Mouse (Mus musculus): ENCODE measurements at regions not wholly inside any gene's neighbourhood (a gene's known extent, or its start where the extent isn't known, plus 50 kb on each side); places are given as distances from the start of the nearest gene placed in this dataset.

DNA sequence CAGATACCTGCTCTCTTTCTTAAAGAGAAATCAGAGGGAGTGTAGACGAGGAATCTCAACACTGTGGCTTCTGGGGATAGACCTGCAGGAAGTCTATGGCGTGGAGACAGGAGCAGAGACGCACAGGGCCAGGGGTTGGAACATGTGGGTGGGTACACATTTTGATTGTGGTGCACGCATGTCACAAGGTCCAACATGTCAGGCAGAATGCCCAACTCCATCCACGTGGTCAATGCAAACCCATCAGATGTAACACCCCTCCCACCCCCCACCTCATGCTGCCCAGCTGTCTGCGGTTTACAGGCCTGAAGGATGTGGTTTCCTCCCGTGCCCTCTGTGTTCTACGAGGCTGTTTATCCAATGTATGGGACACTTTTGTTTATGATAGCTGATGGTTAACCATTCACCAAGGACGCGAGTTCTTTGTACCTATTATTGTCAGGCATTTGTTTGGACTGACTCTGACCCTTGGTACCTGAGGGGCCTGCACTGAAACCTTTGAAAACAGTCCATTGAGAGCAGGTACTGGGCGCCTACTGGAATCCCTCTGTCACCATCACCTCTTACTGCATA lies 142.2 kb downstream of the Irs2 start:
- Histone ChIP-seq H3K27ac (ENCODE audit: insufficient read depth, low read depth, low read length) (no peak overlapping the region), H3K4me3 (ENCODE audit: insufficient read depth, low read depth, low read length) (no peak overlapping the region), H3K4me1 (ENCODE audit: control insufficient read depth, insufficient read depth, low read length) (0 out of 2 replicates have a peak, but pooled peaks cover 3% of the 10 kb centered on the region)
- WGBS = 89% methylated on average over 11 of the region's 11 CpGs
- TF ChIP-seq CTCF (IDR thresholded peaks at IDR 0.05; ENCODE audit: insufficient read depth, low read depth, low read length) (no peak), POLR2A (IDR thresholded peaks at IDR 0.05; ENCODE audit: insufficient read depth, low read depth, low read length) (no peak)

DNA sequence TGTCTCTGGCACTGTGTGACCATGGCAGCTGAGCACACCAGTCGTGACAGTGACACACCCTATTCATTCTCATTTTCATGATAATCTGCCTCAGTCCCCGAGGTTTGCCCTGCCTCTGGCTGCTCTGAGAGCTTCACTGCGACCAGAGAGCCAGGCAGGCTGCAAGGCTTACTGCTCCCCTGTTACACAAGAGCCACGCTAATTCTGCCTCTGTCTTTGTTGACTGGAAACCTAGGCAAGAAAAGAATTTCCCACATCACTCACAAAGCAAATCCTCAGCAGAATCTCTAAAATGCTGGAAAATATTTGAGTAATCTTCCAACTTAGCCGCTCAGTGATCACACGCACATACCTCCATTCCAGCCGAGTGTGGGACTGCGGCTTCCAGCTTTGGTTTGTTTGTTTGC lies 142.8 kb downstream of the Irs2 start:
- WGBS = 61% methylated on average over 8 of the region's 8 CpGs
- TF ChIP-seq POLR2A (IDR thresholded peaks at IDR 0.05; ENCODE audit: insufficient read depth, low read depth, low read length) = no peak
- no peak for TF ChIP-seq CTCF (IDR thresholded peaks at IDR 0.05; ENCODE audit: insufficient read depth, low read depth, low read length)
- 0 out of 2 replicates have a peak, but pooled peaks cover 3% of the 10 kb centered on the region for H3K4me1 ChIP-seq (ENCODE audit: control insufficient read depth, insufficient read depth, low read length)
- no peak overlapping the region for H3K27ac ChIP-seq (ENCODE audit: insufficient read depth, low read depth, low read length)
- H3K4me3 ChIP-seq (ENCODE audit: insufficient read depth, low read depth, low read length) = no peak overlapping the region

DNA sequence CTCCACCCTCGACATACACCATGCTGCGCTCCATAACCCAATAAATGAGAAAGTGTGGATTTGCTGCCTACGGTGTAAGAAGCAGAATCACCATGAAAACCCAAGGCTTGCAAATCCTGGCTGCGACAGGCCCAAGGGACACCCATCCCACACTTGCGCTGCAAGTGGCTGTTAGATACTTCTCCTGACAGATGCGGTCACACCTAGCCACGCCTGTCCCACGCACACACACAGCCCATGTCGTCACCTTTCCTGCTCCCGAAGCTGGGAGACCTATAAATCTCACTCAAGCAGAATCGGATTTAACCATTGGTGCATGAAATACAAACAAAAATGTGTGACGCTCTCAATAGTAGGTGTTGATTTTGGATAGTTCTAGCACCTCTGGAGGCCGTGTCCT lies 145.8 kb downstream of the Irs2 start:
- TF ChIP-seq CTCF (IDR thresholded peaks at IDR 0.05; ENCODE audit: insufficient read depth, low read depth, low read length) (no peak), POLR2A (IDR thresholded peaks at IDR 0.05; ENCODE audit: insufficient read depth, low read depth, low read length) (no peak)
- Histone ChIP-seq H3K27ac (ENCODE audit: insufficient read depth, low read depth, low read length) (no peak overlapping the region), H3K4me3 (ENCODE audit: insufficient read depth, low read depth, low read length) (no peak overlapping the region), H3K4me1 (ENCODE audit: control insufficient read depth, insufficient read depth, low read length) (0 out of 2 replicates have a peak, but pooled peaks cover 3% of the 10 kb centered on the region)
- WGBS = 96% methylated on average over 13 of the region's 13 CpGs

- no peak for TF ChIP-seq CTCF (IDR thresholded peaks at IDR 0.05; ENCODE audit: insufficient read depth, low read depth, low read length)
- TF ChIP-seq POLR2A (IDR thresholded peaks at IDR 0.05; ENCODE audit: insufficient read depth, low read depth, low read length) = no peak
- WGBS = 91% methylated on average over 4 of the region's 4 CpGs
- H3K4me1 ChIP-seq (ENCODE audit: control insufficient read depth, insufficient read depth, low read length) = 0 out of 2 replicates have a peak, but pooled peaks cover under 1% of the 10 kb centered on the region
- H3K27ac ChIP-seq (ENCODE audit: insufficient read depth, low read depth, low read length) = no peak overlapping the region
- H3K4me3 ChIP-seq (ENCODE audit: insufficient read depth, low read depth, low read length) = no peak overlapping the region
Observed at GRCm38 (mm10) chr8:10860810-10861209, 147.4 kb downstream of the Irs2 start.

GRCm38 (mm10) chr8:10857874-10858273 lies 150.4 kb downstream of the Irs2 start:
- Histone ChIP-seq H3K27ac (ENCODE audit: insufficient read depth, low read depth, low read length) (no peak overlapping the region), H3K4me3 (ENCODE audit: insufficient read depth, low read depth, low read length) (no peak overlapping the region), H3K4me1 (ENCODE audit: control insufficient read depth, insufficient read depth, low read length) (no peaks in the 10 kb centered on the region)
- WGBS = 91% methylated on average over 3 of the region's 3 CpGs
- no peak for TF ChIP-seq POLR2A (IDR thresholded peaks at IDR 0.05; ENCODE audit: insufficient read depth, low read depth, low read length)
- TF ChIP-seq CTCF (IDR thresholded peaks at IDR 0.05; ENCODE audit: insufficient read depth, low read depth, low read length) = no peak

GRCm38 (mm10) chr8:10856996-10857720 lies 151.1 kb downstream of the Irs2 start:
- H3K4me1 ChIP-seq (ENCODE audit: control insufficient read depth, insufficient read depth, low read length) = no peaks in the 10 kb centered on the region
- H3K4me3 ChIP-seq (ENCODE audit: insufficient read depth, low read depth, low read length) = no peak overlapping the region
- 82% methylated on average over 15 of the region's 15 CpGs for WGBS
- H3K27ac ChIP-seq (ENCODE audit: insufficient read depth, low read depth, low read length) = no peak overlapping the region
- TF ChIP-seq POLR2A (IDR thresholded peaks at IDR 0.05; ENCODE audit: insufficient read depth, low read depth, low read length) = no peak
- TF ChIP-seq CTCF (IDR thresholded peaks at IDR 0.05; ENCODE audit: insufficient read depth, low read depth, low read length) = no peak

DNA sequence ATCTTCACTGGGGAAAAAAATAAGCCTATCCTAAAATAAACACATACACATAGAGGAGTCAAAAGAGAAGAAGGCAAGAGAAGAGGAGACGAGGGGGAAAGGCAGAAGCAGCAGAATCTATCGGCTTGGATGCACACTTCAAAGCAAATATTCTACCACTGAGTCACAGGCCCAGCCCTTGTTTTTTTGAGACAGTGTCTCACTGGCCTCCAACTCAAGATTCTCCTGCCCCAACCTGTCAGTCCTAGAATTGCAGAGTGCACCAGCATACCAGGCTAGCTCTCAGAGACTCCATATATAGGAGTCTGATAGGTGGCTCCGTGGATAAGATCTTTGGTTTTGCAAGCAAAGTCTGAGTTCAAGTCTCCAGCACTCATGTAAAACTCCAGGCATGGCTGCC lies 152.6 kb downstream of the Irs2 start:
- Histone ChIP-seq H3K4me1 (ENCODE audit: control insufficient read depth, insufficient read depth, low read length) (no peaks in the 10 kb centered on the region), H3K27ac (ENCODE audit: insufficient read depth, low read depth, low read length) (no peak overlapping the region), H3K4me3 (ENCODE audit: insufficient read depth, low read depth, low read length) (no peak overlapping the region)
- WGBS = 87% methylated on average over 3 of the region's 3 CpGs
- TF ChIP-seq CTCF (IDR thresholded peaks at IDR 0.05; ENCODE audit: insufficient read depth, low read depth, low read length) = no peak
- no peak for TF ChIP-seq POLR2A (IDR thresholded peaks at IDR 0.05; ENCODE audit: insufficient read depth, low read depth, low read length)

DNA sequence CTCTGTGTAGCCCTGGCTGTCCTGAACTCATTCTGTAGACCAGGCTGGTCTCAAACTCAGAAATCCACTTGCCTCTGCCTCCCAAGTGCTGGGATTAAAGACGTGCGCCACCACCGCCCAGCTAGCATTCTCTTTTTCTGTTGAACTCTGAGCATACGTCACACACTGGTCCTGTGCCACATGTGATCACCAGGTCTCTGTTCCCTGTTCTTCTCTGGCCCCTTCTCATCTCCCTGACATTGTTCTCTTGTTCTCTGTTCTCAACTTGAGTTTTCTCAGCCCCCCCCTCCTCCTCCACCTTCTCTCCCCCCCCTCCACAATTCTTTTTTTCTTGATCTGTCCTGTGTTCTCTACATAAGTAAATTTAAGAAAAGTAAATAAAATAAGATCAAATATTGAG lies 153.1 kb downstream of the Irs2 start:
- TF ChIP-seq CTCF (IDR thresholded peaks at IDR 0.05; ENCODE audit: insufficient read depth, low read depth, low read length) (no peak), POLR2A (IDR thresholded peaks at IDR 0.05; ENCODE audit: insufficient read depth, low read depth, low read length) (no peak)
- Histone ChIP-seq H3K27ac (ENCODE audit: insufficient read depth, low read depth, low read length) (no peak overlapping the region), H3K4me3 (ENCODE audit: insufficient read depth, low read depth, low read length) (no peak overlapping the region), H3K4me1 (ENCODE audit: control insufficient read depth, insufficient read depth, low read length) (no peaks in the 10 kb centered on the region)
- 89% methylated on average over 4 of the region's 4 CpGs for WGBS

GRCm38 (mm10) chr8:10854600-10854999 lies 153.7 kb downstream of the Irs2 start:
- 83% methylated on average over 6 of the region's 6 CpGs for WGBS
- Histone ChIP-seq H3K27ac (ENCODE audit: insufficient read depth, low read depth, low read length) (no peak overlapping the region), H3K4me3 (ENCODE audit: insufficient read depth, low read depth, low read length) (no peak overlapping the region), H3K4me1 (ENCODE audit: control insufficient read depth, insufficient read depth, low read length) (no peaks in the 10 kb centered on the region)
- TF ChIP-seq POLR2A (IDR thresholded peaks at IDR 0.05; ENCODE audit: insufficient read depth, low read depth, low read length) = no peak
- TF ChIP-seq CTCF (IDR thresholded peaks at IDR 0.05; ENCODE audit: insufficient read depth, low read depth, low read length) = no peak
